Mouse (Mus musculus) heart, embryonic 16.5 days (tissue): ENCODE measurements around the gene Ccdc47. TPM values are rescaled to one million over a fixed set of nuclear protein-coding genes. Genes with fewer than 3 reads are reported as not detected.

Experiments used
- ATAC-seq: fragments of 200-750 bp; cut with Nextera tagmentation; replicated peaks from 2 replicates; pipeline ENCODE4 v1.8.0; 2017; ENCODE audit warnings: moderate number of reproducible peaks; ENCODE audit not compliant: insufficient read depth, low FRiP score; ENCODE audit errors: extremely low read depth
- H3K27ac ChIP-seq: fragments of 300-500 bp; sonication (generic); 2 replicates; pipeline ENCODE4 v1.5.1; 2014; ENCODE audit warnings: mild to moderate bottlenecking, low read length, control low read depth, moderate library complexity
- H3K27me3 ChIP-seq: fragments of 300-500 bp; sonication (generic); 2 replicates; pipeline ENCODE4 v1.6.1; 2014; ENCODE audit warnings: low read length, mixed read lengths; ENCODE audit not compliant: control insufficient read depth, insufficient read depth
- H3K36me3 ChIP-seq: fragments of 300-500 bp; sonication (generic); 2 replicates; pipeline ENCODE4 v1.6.1; 2014; ENCODE audit not compliant: control insufficient read depth, insufficient read depth
- H3K4me1 ChIP-seq: fragments of 300-500 bp; sonication (generic); 2 replicates; pipeline ENCODE4 v1.6.1; 2014; ENCODE audit warnings: low read length, mixed read lengths; ENCODE audit not compliant: control insufficient read depth, insufficient read depth
- H3K4me2 ChIP-seq: fragments of 300-500 bp; sonication (generic); 2 replicates; pipeline ENCODE4 v1.6.1; 2014; ENCODE audit warnings: low read depth, mild to moderate bottlenecking, control low read depth, low read length
- H3K4me3 ChIP-seq: fragments of 300-500 bp; sonication (generic); 2 replicates; pipeline ENCODE4 v1.5.1; 2014; ENCODE audit warnings: mild to moderate bottlenecking, control low read depth, low read length
- H3K9ac ChIP-seq: fragments of 300-500 bp; sonication (generic); 2 replicates; pipeline ENCODE4 v1.6.1; 2014; ENCODE audit warnings: low read length, control low read depth
- H3K9me3 ChIP-seq: fragments of 300-500 bp; sonication (generic); replicated peaks from 2 replicates; pipeline ENCODE4 v1.6.1; 2016; ENCODE audit warnings: low read length; ENCODE audit not compliant: control insufficient read depth
- WGBS: fragments of 180-500 bp; shearing (Covaris S2); extraction: QIAGEN DNeasy Blood & Tissue Kit; methylation state at CpG from one replicate; pipeline ENCODE4 v1.1.7; 2014; 5-methylcytosine and 5-hydroxymethylcytosine counted together
- polyA plus RNA-seq: library from polyadenylated mRNA; unstranded; fragments of >200 nt; fragmentation: Nextera tagmentation; extraction: Ambion mirVana; gene quantifications from 2 replicates; pipeline ENCODE4 v1.2.1, GENCODE M21; 2015

Gene Ccdc47
- polyA plus RNA-seq, 1 experiment from 2014 or later: 110 TPM

- Histone ChIP-seq H3K27ac (no peak overlapping the region), H3K27me3 (no peaks in the 10 kb centered on the region), H3K9me3 (no peaks in the 10 kb centered on the region), H3K4me3 (no peak overlapping the region), H3K4me1 (peaks cover 5% of the 10 kb centered on the region), H3K36me3 (peaks cover 47% of the 10 kb centered on the region), H3K4me2 (no peak overlapping the region), H3K9ac (no peak overlapping the region)
- WGBS: 75% methylated on average over 5 of the region's 5 CpGs
- ATAC-seq: no peak
These were observed 62.1 kb downstream of the Ccdc47 start for GRCm38 (mm10) chr11:106154091-106154490.

- ATAC-seq: no peak
- H3K9me3 ChIP-seq: no peaks in the 10 kb centered on the region
- H3K4me3 ChIP-seq: no peak overlapping the region
- no peak overlapping the region for H3K27ac ChIP-seq
- H3K36me3 ChIP-seq: peaks cover 55% of the 10 kb centered on the region
- H3K4me1 ChIP-seq: no peaks in the 10 kb centered on the region; the same call in 1 of the 2 replicates
- WGBS: 71% methylated on average over 8 of the region's 8 CpGs
- H3K27me3 ChIP-seq: no peaks in the 10 kb centered on the region
- no peak overlapping the region for H3K9ac ChIP-seq
- no peak overlapping the region for H3K4me2 ChIP-seq
These were observed 64.0 kb downstream of the Ccdc47 start for GRCm38 (mm10) chr11:106152132-106152531.

GRCm38 (mm10) chr11:106151219-106151618 is 64.9 kb downstream of the Ccdc47 start:
- 81% methylated on average over 3 of the region's 3 CpGs for WGBS
- no peak for ATAC-seq
- Histone ChIP-seq H3K27me3 (no peaks in the 10 kb centered on the region), H3K9me3 (no peaks in the 10 kb centered on the region), H3K4me2 (no peak overlapping the region), H3K9ac (no peak overlapping the region), H3K4me1 (no peaks in the 10 kb centered on the region), H3K27ac (no peak overlapping the region), H3K4me3 (no peak overlapping the region), H3K36me3 (peaks cover 49% of the 10 kb centered on the region)

Other genes with a start within 250 kb of the Ccdc47 start
- 3.1 and 4.3 TPM in 2 replicates for gene Ace, start 248.4 kb downstream of the Ccdc47 start, polyA plus RNA-seq
- gene Ace3, start 221.7 kb downstream of the Ccdc47 start, polyA plus RNA-seq: 0.10 TPM in 1 of 2 replicates, not detected in the other
- 0.35 and 0.46 TPM in 2 replicates for gene Kcnh6, start 208.2 kb downstream of the Ccdc47 start, polyA plus RNA-seq
- 44.6 and 47.2 TPM in 2 replicates for gene Dcaf7, start 179.5 kb downstream of the Ccdc47 start, polyA plus RNA-seq
- gene Taco1, start 150.3 kb downstream of the Ccdc47 start, polyA plus RNA-seq: 13.0 and 15.6 TPM in 2 replicates
- 17.6 and 21.7 TPM in 2 replicates for gene Map3k3, start 131.7 kb downstream of the Ccdc47 start, polyA plus RNA-seq
- gene Gm10840, start 55.5 kb downstream of the Ccdc47 start, polyA plus RNA-seq: not detected in 2 replicates
- gene Limd2, start 55.5 kb downstream of the Ccdc47 start, polyA plus RNA-seq: 95.5 and 107 TPM in 2 replicates
- gene Strada, start 14.2 kb downstream of the Ccdc47 start, polyA plus RNA-seq: 17.5 and 21.9 TPM in 2 replicates
- gene Ddx42, start 582 bp upstream of the Ccdc47 start, polyA plus RNA-seq: 46.5 and 47.2 TPM in 2 replicates
- gene Ftsj3, start 39.7 kb upstream of the Ccdc47 start, polyA plus RNA-seq: 34.0 and 38.7 TPM in 2 replicates
- 217 and 221 TPM in 2 replicates for gene Psmc5, start 39.8 kb upstream of the Ccdc47 start, polyA plus RNA-seq
- gene Smarcd2, start 56.6 kb upstream of the Ccdc47 start, polyA plus RNA-seq: 27.0 and 27.1 TPM in 2 replicates
- 0.05 and 0.07 TPM in 2 replicates for gene Tcam1, start 60.3 kb upstream of the Ccdc47 start, polyA plus RNA-seq
- gene Gh, start 85.5 kb upstream of the Ccdc47 start, polyA plus RNA-seq: not detected in 2 replicates
- gene Cd79b, start 98.4 kb upstream of the Ccdc47 start, polyA plus RNA-seq: 3.5 and 3.6 TPM in 2 replicates
- 0.09 and 0.36 TPM in 2 replicates for gene Scn4a, start 136.9 kb upstream of the Ccdc47 start, polyA plus RNA-seq
- gene Prr29, start 149.1 kb upstream of the Ccdc47 start, polyA plus RNA-seq: 1.00 and 1.0 TPM in 2 replicates
- 107 and 109 TPM in 2 replicates for gene Icam2, start 171.7 kb upstream of the Ccdc47 start, polyA plus RNA-seq